Mouse (Mus musculus): ENCODE results near the gene Twf1.

Twf1 gene

GRCm38 (mm10) chr15:94589219-94590075 is at the start of gene Twf1:
Twf1 (minus strand) TSS chr15:94589889.
- peak; percentile 99 for DNase-seq (ENCODE audit: low read depth, low spot score)

GRCm38 (mm10) chr15:94639126-94639525 is 49.4 kb upstream of the Twf1 start:
- DNase-seq (ENCODE audit: low read depth, low spot score), result no peak

GRCm38 (mm10) chr15:94638207-94638606 is 48.5 kb upstream of the Twf1 start:
- no peak for DNase-seq (ENCODE audit: low read depth, low spot score)

GRCm38 (mm10) chr15:94634524-94634923 is 44.8 kb upstream of the Twf1 start:
- DNase-seq (ENCODE audit: low read depth, low spot score), result no peak

GRCm38 (mm10) chr15:94630553-94630952 is 40.9 kb upstream of the Twf1 start:
- DNase-seq (ENCODE audit: low read depth, low spot score), result no peak

GRCm38 (mm10) chr15:94628830-94629601 is 39.3 kb upstream of the Twf1 start, which contains the start of gene Tmem117:
Tmem117 (plus strand) TSS chr15:94629232.
- DNase-seq (ENCODE audit: low read depth, low spot score), result peak; percentile 63

GRCm38 (mm10) chr15:94628463-94628829 is 38.8 kb upstream of the Twf1 start:
- DNase-seq (ENCODE audit: low read depth, low spot score), result no peak

- DNase-seq (ENCODE audit: low read depth, low spot score), result no peak
Observed at GRCm38 (mm10) chr15:94620909-94621308, 31.2 kb upstream of the Twf1 start.

GRCm38 (mm10) chr15:94616036-94616435 is 26.3 kb upstream of the Twf1 start:
- DNase-seq (ENCODE audit: low read depth, low spot score), result no peak

GRCm38 (mm10) chr15:94607768-94608167 is 18.1 kb upstream of the Twf1 start:
- peak; percentile 93 for DNase-seq (ENCODE audit: low read depth, low spot score)

- no peak for DNase-seq (ENCODE audit: low read depth, low spot score)
Observed at GRCm38 (mm10) chr15:94602441-94602840, 12.8 kb upstream of the Twf1 start.

- DNase-seq (ENCODE audit: low read depth, low spot score), result peak; percentile 77
Observed at GRCm38 (mm10) chr15:94601339-94601738, 11.7 kb upstream of the Twf1 start.

- DNase-seq (ENCODE audit: low read depth, low spot score), result no peak
Observed at GRCm38 (mm10) chr15:94600145-94600707, 10.5 kb upstream of the Twf1 start.

GRCm38 (mm10) chr15:94593586-94593985 is 3.9 kb upstream of the Twf1 start:
- no peak for DNase-seq (ENCODE audit: low read depth, low spot score)

- no peak for DNase-seq (ENCODE audit: low read depth, low spot score)
Observed at GRCm38 (mm10) chr15:94591356-94591755, 1.7 kb upstream of the Twf1 start.

- no peak for DNase-seq (ENCODE audit: low read depth, low spot score)
Observed at GRCm38 (mm10) chr15:94590083-94590482, 394 bp upstream of the Twf1 start.

GRCm38 (mm10) chr15:94587826-94588715 is 1.6 kb downstream of the Twf1 start:
- no peak for DNase-seq (ENCODE audit: low read depth, low spot score)

GRCm38 (mm10) chr15:94584738-94585137 is 5.0 kb downstream of the Twf1 start:
- DNase-seq (ENCODE audit: low read depth, low spot score), result no peak

GRCm38 (mm10) chr15:94583153-94583552 is 6.5 kb downstream of the Twf1 start:
- no peak for DNase-seq (ENCODE audit: low read depth, low spot score)

- DNase-seq (ENCODE audit: low read depth, low spot score), result no peak
Observed at GRCm38 (mm10) chr15:94582000-94582593, 7.6 kb downstream of the Twf1 start.

Measured in brain, adult 2 months (tissue).